Mouse (Mus musculus): ENCODE measurements around the gene Hsf4.

GRCm38 (mm10) chr8:105303874-105304273 is 34.3 kb downstream of the Hsf4 start:
- TF ChIP-seq CTCF (IDR thresholded peaks at IDR 0.05), result no peak
- TF ChIP-seq POLR2A (IDR thresholded peaks at IDR 0.05; ENCODE audit: insufficient read depth, low read depth, low read length), result no peak
